Mouse (Mus musculus) heart, embryonic 11.5 days (tissue): ENCODE measurements around the gene Nol9. TPM values are rescaled to one million over a fixed set of nuclear protein-coding genes. Genes with fewer than 3 reads are reported as not detected.

Source experiments
- ATAC-seq: fragments of 200-750 bp; cut with Nextera tagmentation; replicated peaks from 2 replicates; pipeline ENCODE4 v1.8.0; 2017; ENCODE audit warnings: moderate library complexity; ENCODE audit not compliant: insufficient number of reproducible peaks, low FRiP score, low TSS enrichment
- H3K27ac ChIP-seq: fragments of 300-500 bp; sonication (generic); 2 replicates; pipeline ENCODE4 v1.5.1; 2014; ENCODE audit warnings: mild to moderate bottlenecking, low read depth, low read length
- H3K27me3 ChIP-seq: fragments of 300-500 bp; sonication (generic); 2 replicates; pipeline ENCODE4 v1.6.1; 2014; ENCODE audit warnings: mild to moderate bottlenecking, low read length, mixed read lengths; ENCODE audit not compliant: control insufficient read depth, insufficient read depth
- H3K36me3 ChIP-seq: fragments of 300-500 bp; sonication (generic); 2 replicates; pipeline ENCODE4 v1.6.1; 2014; ENCODE audit warnings: mild to moderate bottlenecking, low read length, moderate library complexity, mixed read lengths; ENCODE audit not compliant: control insufficient read depth, insufficient read depth
- H3K4me1 ChIP-seq: fragments of 300-500 bp; sonication (generic); 2 replicates; pipeline ENCODE4 v1.6.1; 2014; ENCODE audit warnings: low read length; ENCODE audit not compliant: control insufficient read depth, insufficient read depth
- H3K4me2 ChIP-seq: fragments of 300-500 bp; sonication (generic); 2 replicates; pipeline ENCODE4 v1.6.1; 2014; ENCODE audit warnings: mild to moderate bottlenecking, moderate library complexity
- H3K4me3 ChIP-seq: fragments of 300-500 bp; sonication (generic); 2 replicates; pipeline ENCODE4 v1.5.1; 2014; ENCODE audit warnings: low read depth, low read length
- H3K9ac ChIP-seq: fragments of 300-500 bp; sonication (generic); 2 replicates; pipeline ENCODE4 v1.6.1; 2014; ENCODE audit warnings: mild to moderate bottlenecking, low read depth, low read length, moderate library complexity
- H3K9me3 ChIP-seq: fragments of 300-500 bp; sonication (generic); replicated peaks from 2 replicates; pipeline ENCODE4 v1.6.1; 2016; ENCODE audit warnings: low read length; ENCODE audit not compliant: control insufficient read depth
- WGBS: fragments of 180-500 bp; shearing (Covaris S2); extraction: QIAGEN DNeasy Blood & Tissue Kit; methylation state at CpG from one replicate; pipeline ENCODE4 v1.1.7; 2014; ENCODE audit not compliant: insufficient replicate concordance; 5-methylcytosine and 5-hydroxymethylcytosine counted together
- polyA plus RNA-seq: library from polyadenylated mRNA; unstranded; fragments of >200 nt; fragmentation: Nextera tagmentation; extraction: Ambion mirVana; gene quantifications from 2 replicates; pipeline ENCODE4 v1.2.1, GENCODE M21; 2014

Gene Nol9
- polyA plus RNA-seq: 18.0 and 19.0 TPM in 2 replicates

DNA sequence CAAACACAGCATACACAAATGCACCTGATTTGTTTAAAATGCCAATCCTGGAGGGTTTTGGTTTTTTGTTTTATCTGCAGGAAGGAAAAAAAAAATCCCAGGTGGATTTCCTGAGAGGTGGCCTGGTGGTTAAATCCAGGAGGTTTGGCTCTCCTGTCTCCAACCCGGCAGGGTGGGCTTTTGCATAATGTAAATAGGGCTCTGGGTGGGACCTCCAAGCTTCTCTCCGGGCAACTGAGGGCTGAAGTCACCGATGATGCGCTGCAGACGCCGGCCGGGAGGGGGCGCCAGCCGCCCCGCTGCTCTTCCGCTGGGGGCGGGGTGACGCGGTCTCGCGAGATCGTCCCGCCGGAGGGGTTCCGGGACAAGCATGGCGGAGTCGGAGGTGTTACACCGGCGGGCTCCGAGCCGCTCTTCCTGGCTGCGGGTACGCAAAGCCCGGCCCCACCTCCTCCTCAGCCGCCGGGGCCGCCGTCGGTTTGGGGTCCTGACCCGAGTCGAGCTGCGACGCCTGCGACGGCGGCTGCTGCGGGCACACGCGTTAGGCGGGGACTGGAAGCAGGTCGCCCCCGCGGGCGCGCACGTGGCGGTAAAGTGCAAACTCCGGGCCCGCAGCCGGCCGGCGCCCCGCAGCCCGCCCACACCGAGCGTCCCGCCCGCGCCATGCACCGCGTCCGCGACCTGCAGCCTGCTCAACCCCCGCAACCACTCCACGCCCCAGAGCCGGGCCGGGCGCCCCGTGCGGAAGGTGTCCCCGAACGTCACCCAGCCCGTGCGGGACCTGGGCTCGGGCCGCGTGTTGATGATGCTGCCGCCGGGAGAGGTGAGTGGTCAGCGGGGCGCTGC, at the start of gene Nol9:
TSS of gene Nol9 (plus strand) at position 337 of the 846 bp plus-strand sequence.
- Histone ChIP-seq H3K9me3 (no peaks in the 10 kb centered on the region), H3K4me3 (peak within 1 kb of the TSS; percentile 100), H3K27ac (no peak within 1 kb of the TSS), H3K36me3 (peaks cover 23% of the 10 kb centered on the region), H3K4me2 (peak within 1 kb of the TSS; percentile 95), H3K27me3 (no peaks in the 10 kb centered on the region), H3K4me1 (peaks cover 7% of the 10 kb centered on the region), H3K9ac (peak within 1 kb of the TSS; percentile 87)
- under 1% methylated on average over 81 of the region's 86 CpGs for WGBS
- peak; percentile 74 for ATAC-seq

DNA sequence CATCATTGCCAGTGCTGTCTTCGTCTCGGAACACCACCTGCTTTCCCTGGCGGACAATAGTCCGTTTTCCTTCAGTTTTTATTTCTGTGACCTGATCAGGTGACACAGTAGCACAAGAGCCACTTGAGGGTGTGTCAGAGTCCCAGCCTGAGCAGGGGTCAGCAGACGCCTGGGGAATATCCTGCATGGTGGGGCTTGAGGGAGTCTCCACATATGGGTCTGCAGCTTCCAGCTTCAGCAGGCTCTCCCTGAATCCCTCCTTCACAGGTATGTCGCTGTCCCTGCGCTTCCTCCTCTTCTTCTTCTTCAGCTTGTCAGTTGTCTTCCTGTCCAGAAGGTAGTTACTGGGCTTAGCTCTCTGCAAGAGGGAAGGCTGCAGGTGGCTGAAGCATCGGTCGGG, 47.0 kb upstream of the Nol9 start:
- no peaks in the 10 kb centered on the region for H3K27me3 ChIP-seq
- H3K9ac ChIP-seq: no peak overlapping the region
- WGBS: 83% methylated on average over 9 of the region's 9 CpGs
- peaks cover 23% of the 10 kb centered on the region for H3K4me1 ChIP-seq
- no peaks in the 10 kb centered on the region for H3K9me3 ChIP-seq
- no peak overlapping the region for H3K4me3 ChIP-seq
- peaks cover 16% of the 10 kb centered on the region for H3K36me3 ChIP-seq
- no peak overlapping the region for H3K27ac ChIP-seq
- no peak overlapping the region for H3K4me2 ChIP-seq
- ATAC-seq: no peak

DNA sequence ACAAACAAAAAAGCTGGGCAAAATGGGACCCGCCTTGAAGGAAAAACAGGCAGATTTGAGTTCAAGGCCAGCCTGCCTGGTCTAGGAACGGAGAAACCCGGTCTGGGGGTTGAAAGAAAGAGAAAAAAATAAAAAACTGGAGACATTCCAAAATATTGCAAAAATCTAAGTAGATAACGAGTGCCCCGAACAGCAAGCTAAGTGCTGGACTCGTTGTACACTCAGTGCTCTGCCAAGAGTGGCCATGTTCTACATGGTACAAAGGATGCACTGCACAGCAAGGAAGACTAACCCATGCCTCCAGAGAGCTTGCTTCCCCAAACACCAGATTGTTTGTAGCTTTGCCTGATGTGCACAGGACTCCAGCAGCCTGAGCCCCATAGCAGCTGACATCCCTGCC, 46.1 kb upstream of the Nol9 start:
- Histone ChIP-seq H3K4me2 (peak overlapping the region; percentile 4; the same call in 1 of the 2 replicates), H3K4me3 (no peak overlapping the region), H3K36me3 (peaks cover 16% of the 10 kb centered on the region), H3K9ac (no peak overlapping the region), H3K9me3 (no peaks in the 10 kb centered on the region), H3K27me3 (no peaks in the 10 kb centered on the region), H3K27ac (no peak overlapping the region), H3K4me1 (peaks cover 21% of the 10 kb centered on the region)
- no peak for ATAC-seq
- WGBS: 80% methylated on average over 6 of the region's 6 CpGs

DNA sequence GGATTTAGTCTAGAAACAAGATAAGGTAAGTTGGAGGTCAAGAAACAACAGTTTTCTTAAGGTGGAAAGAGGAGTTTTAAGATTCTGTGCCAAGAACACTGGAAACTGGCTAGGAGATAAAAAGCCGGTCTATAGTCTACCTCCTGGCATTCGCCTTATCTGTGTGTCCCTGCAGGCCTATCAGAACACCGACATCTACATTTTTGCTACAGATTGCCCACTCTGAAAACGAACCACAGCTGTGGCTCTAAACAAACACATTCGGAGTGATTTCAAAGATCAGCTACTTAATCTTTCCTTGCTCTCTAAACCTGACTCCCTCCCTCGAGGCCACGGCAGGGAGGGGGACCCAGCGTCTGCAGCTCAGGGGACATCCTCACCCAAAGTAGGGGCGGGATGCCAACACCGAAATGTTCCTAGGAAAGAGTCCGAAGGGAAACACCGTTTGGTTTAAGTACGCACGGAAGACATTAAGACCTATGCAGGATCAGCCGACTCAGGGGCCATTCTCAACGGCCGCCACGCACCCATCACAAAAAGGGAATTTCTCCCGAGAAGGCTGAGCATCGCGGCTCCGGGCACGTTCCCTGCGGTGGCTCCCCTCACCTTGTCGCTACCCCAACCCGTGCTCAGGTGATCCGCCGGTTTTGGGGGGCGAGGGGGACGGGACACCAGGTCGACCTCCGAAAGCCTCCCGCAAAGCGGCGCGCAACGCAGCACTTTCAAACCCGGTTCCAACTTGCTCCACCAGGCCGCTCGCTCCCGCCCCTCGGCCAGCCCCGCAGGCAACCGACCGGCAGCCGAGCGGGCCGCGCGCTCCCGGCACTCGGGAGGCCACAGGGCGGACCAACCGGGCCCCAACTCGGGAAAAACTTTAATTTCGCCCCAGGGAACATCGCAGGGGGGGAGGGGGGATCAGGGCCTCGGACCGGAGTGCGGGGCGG, 44.6 kb upstream of the Nol9 start:
- no peak for ATAC-seq
- no peaks in the 10 kb centered on the region for H3K27me3 ChIP-seq
- H3K36me3 ChIP-seq: peaks cover 16% of the 10 kb centered on the region
- H3K4me1 ChIP-seq: peaks cover 12% of the 10 kb centered on the region
- peak overlapping the region; percentile 95 for H3K4me2 ChIP-seq
- WGBS: 1% methylated on average over 60 of the region's 61 CpGs
- peak overlapping the region; percentile 89 for H3K27ac ChIP-seq
- H3K4me3 ChIP-seq: peak overlapping the region; percentile 100
- H3K9me3 ChIP-seq: no peaks in the 10 kb centered on the region
- peak overlapping the region; percentile 97 for H3K9ac ChIP-seq

DNA sequence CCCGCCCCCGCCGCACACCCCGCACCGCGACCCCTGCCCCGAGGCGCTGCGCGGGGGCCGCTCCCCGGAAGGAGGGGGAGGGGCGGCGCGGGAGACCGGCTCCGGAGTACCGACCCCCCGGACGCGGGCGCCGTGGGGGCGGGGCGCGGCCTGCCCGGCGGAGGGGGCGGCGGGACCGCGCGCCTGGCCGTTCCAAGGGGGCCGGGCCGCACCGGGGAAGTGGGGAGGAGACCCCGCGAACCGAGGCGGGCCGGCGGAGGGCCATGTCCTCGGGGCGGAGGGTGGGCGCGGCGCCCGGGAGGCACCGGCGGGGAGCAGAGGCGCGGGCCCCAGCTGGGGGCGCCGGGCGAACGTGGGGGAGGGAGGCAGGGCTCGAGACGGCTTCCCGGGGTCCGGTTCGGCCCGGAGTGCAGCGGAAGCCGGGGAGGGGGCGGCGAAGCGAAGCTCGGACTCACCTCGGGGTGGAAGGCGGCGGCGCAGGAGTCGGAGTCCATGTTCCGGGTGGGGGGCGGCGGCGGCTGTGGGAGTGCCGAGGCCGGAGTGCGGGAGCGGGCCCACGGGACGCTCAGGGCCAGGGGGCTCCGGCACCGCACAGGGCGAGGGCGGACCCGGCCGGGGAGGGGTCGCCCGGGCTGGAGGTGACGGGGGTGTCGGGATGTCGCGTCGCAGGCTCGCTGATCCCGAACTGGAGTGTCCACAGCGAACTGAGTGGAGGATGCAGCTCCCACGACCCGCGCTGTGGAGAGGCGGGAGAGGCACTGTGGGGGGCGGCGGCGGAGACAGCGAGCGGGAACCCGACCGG, 43.5 kb upstream of the Nol9 start:
- peak overlapping the region; percentile 95 for H3K4me2 ChIP-seq
- peak overlapping the region; percentile 89 for H3K27ac ChIP-seq
- H3K36me3 ChIP-seq: peaks cover 13% of the 10 kb centered on the region
- under 1% methylated on average over 60 of the region's 111 CpGs for WGBS
- peak overlapping the region; percentile 100 for H3K4me3 ChIP-seq
- H3K27me3 ChIP-seq: no peaks in the 10 kb centered on the region
- H3K9ac ChIP-seq: peak overlapping the region; percentile 97
- ATAC-seq: peak; percentile 15
- H3K9me3 ChIP-seq: no peaks in the 10 kb centered on the region
- H3K4me1 ChIP-seq: peaks cover 12% of the 10 kb centered on the region

DNA sequence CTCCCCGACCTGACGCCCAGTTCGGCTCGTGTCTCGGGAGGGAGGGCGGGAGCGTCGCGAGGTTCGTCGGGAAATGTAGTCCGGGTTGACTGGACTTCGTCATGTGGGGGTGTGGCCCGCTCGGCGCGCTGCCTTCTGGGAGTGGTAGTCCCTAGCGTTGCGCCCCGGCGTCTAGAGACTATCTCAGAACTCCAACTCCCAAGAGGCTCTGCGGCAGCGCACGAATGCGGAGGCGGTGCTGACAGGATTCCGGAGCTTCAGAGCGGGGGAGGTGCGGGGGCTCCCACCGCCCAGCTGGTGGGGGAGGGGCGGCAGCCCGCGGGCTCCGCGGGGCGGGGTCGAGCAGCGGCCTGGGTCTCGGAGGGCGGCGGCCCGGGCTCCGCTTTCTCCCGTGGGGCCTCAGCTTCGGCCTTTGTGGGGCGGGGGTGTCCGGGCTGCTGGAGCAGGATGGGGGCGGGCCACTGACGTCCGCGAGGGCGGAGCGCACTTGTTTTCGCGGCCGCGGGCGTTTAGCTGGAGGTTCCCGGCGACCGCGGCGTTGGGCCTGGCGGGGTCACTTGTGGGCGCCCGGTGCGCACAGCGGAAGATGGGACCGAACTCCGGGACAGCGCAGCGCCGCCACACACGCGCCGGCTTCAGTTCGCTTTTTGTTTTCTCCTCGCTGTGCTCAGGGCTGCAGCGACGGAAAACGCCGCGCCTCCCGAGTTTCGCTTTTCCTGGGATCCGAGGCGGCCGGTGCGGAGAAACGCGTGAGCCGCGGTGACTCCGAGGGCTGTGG, 42.8 kb upstream of the Nol9 start, which contains the start of gene Phf13:
TSS of gene Phf13 (minus strand) at position 86 of the 778 bp plus-strand sequence.
- peaks cover 12% of the 10 kb centered on the region for H3K4me1 ChIP-seq
- H3K9ac ChIP-seq: peak within 1 kb of the TSS; percentile 97
- peak; percentile 95 for ATAC-seq
- WGBS: under 1% methylated on average over 75 of the region's 94 CpGs
- H3K9me3 ChIP-seq: no peaks in the 10 kb centered on the region
- no peaks in the 10 kb centered on the region for H3K27me3 ChIP-seq
- H3K36me3 ChIP-seq: peaks cover 8% of the 10 kb centered on the region
- H3K4me3 ChIP-seq: peak within 1 kb of the TSS; percentile 100
- peak within 1 kb of the TSS; percentile 95 for H3K4me2 ChIP-seq
- H3K27ac ChIP-seq: peak within 1 kb of the TSS; percentile 89

DNA sequence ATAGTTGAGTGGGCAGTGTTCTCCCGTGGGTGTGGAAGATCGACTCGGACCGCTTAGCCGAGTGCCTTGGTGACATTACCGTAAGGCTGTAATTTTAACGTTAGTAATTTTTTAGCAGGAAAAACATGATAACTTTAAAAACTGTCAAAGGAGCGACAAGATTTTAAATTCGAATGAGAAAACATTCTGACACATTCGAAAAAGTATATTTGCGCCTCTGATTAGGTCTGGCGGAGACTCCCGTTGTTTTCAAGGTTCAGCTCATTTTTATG, 42.2 kb upstream of the Nol9 start:
- WGBS: 6% methylated on average over 13 of the region's 13 CpGs
- Histone ChIP-seq H3K27me3 (no peaks in the 10 kb centered on the region), H3K36me3 (peaks cover 4% of the 10 kb centered on the region), H3K9me3 (no peaks in the 10 kb centered on the region), H3K4me2 (peak overlapping the region; percentile 67), H3K4me3 (peak overlapping the region; percentile 100), H3K4me1 (peaks cover 12% of the 10 kb centered on the region), H3K9ac (peak overlapping the region; percentile 85), H3K27ac (peak overlapping the region; percentile 82)
- ATAC-seq: no peak
